Mouse (Mus musculus): Measurements from ENCODE around the gene Tbp. TPM values are rescaled to one million over a fixed set of nuclear protein-coding genes. Genes with fewer than 3 reads are reported as not detected.
A peak's percentile ranks its signal among the peaks of the same experiment; 100 is the strongest.

Gene Tbp
- polyA plus RNA-seq, 1 experiment from 2014 or later: 42.2 TPM

- ATAC-seq: no peak
- Histone ChIP-seq H3K36me3 (no peaks in the 10 kb centered on the region), H3K4me2 (replicated peaks) (no peak overlapping the region), H3K4me1 (replicated peaks) (no peaks in the 10 kb centered on the region), H3K4me3 (replicated peaks) (no peak overlapping the region), H3K27ac (no peak overlapping the region), H3K9ac (no peak overlapping the region), H3K27me3 (replicated peaks) (no peaks in the 10 kb centered on the region), H3K9me3 (no peaks in the 10 kb centered on the region)
- 67% methylated on average over 4 of the region's 4 CpGs for WGBS
Measured at GRCm38 (mm10) chr17:15546440-15546839, 46.8 kb downstream of the Tbp start.

GRCm38 (mm10) chr17:15549713-15550112 lies 50.0 kb downstream of the Tbp start:
- Histone ChIP-seq H3K4me3 (replicated peaks) (no peak overlapping the region), H3K4me2 (replicated peaks) (no peak overlapping the region), H3K27me3 (replicated peaks) (no peaks in the 10 kb centered on the region), H3K36me3 (no peaks in the 10 kb centered on the region), H3K27ac (no peak overlapping the region), H3K9ac (no peak overlapping the region), H3K9me3 (no peaks in the 10 kb centered on the region), H3K4me1 (replicated peaks) (no peaks in the 10 kb centered on the region)
- ATAC-seq: no peak
- WGBS: 45% methylated on average over 1 of the region's 1 CpGs

GRCm38 (mm10) chr17:15559946-15560345 lies 60.3 kb downstream of the Tbp start:
- Histone ChIP-seq H3K9ac (no peak overlapping the region), H3K36me3 (no peaks in the 10 kb centered on the region), H3K4me2 (replicated peaks) (no peak overlapping the region), H3K4me3 (replicated peaks) (no peak overlapping the region), H3K9me3 (no peaks in the 10 kb centered on the region), H3K27me3 (replicated peaks) (0 out of 2 replicates have a peak, but pooled peaks cover 2% of the 10 kb centered on the region), H3K27ac (no peak overlapping the region), H3K4me1 (replicated peaks) (no peaks in the 10 kb centered on the region)
- no peak for ATAC-seq
- 92% methylated on average over 2 of the region's 2 CpGs for WGBS

GRCm38 (mm10) chr17:15564014-15564927 lies 64.6 kb downstream of the Tbp start, which contains the start of gene Prdm9:
Gene Prdm9, minus strand, starts transcription at chr17:15564354.
- Histone ChIP-seq H3K27me3 (replicated peaks) (0 out of 2 replicates have a peak, but pooled peaks cover 2% of the 10 kb centered on the region), H3K4me1 (replicated peaks) (no peaks in the 10 kb centered on the region), H3K27ac (peak within 1 kb of the TSS; percentile 92), H3K36me3 (no peaks in the 10 kb centered on the region), H3K9me3 (no peaks in the 10 kb centered on the region), H3K4me2 (replicated peaks) (peak within 1 kb of the TSS; percentile 90), H3K4me3 (replicated peaks) (peak within 1 kb of the TSS; percentile 69), H3K9ac (peak within 1 kb of the TSS; percentile 71)
- peak; percentile 100 for ATAC-seq
- WGBS: under 1% methylated on average over 43 of the region's 43 CpGs

GRCm38 (mm10) chr17:15564928-15565300 lies 65.2 kb downstream of the Tbp start:
- Histone ChIP-seq H3K4me2 (replicated peaks) (peak overlapping the region; percentile 67), H3K36me3 (no peaks in the 10 kb centered on the region), H3K4me1 (replicated peaks) (no peaks in the 10 kb centered on the region), H3K27ac (no peak overlapping the region), H3K27me3 (replicated peaks) (0 out of 2 replicates have a peak, but pooled peaks cover 2% of the 10 kb centered on the region), H3K9ac (no peak overlapping the region), H3K9me3 (no peaks in the 10 kb centered on the region), H3K4me3 (replicated peaks) (peak overlapping the region; percentile 69)
- 43% methylated on average over 12 of the region's 12 CpGs for WGBS
- ATAC-seq: no peak

GRCm38 (mm10) chr17:15566908-15567307 lies 67.2 kb downstream of the Tbp start:
- Histone ChIP-seq H3K4me2 (replicated peaks) (no peak overlapping the region), H3K9ac (no peak overlapping the region), H3K4me1 (replicated peaks) (no peaks in the 10 kb centered on the region), H3K9me3 (no peaks in the 10 kb centered on the region), H3K27me3 (replicated peaks) (0 out of 2 replicates have a peak, but pooled peaks cover 2% of the 10 kb centered on the region), H3K27ac (no peak overlapping the region), H3K36me3 (no peaks in the 10 kb centered on the region), H3K4me3 (replicated peaks) (no peak overlapping the region)
- WGBS: 69% methylated on average over 5 of the region's 5 CpGs
- no peak for ATAC-seq

GRCm38 (mm10) chr17:15575056-15575455 lies 75.4 kb downstream of the Tbp start:
- ATAC-seq: no peak
- 77% methylated on average over 1 of the region's 1 CpGs for WGBS
- Histone ChIP-seq H3K9me3 (no peaks in the 10 kb centered on the region), H3K27ac (no peak overlapping the region), H3K9ac (no peak overlapping the region), H3K4me3 (replicated peaks) (no peak overlapping the region), H3K36me3 (no peaks in the 10 kb centered on the region), H3K4me1 (replicated peaks) (no peaks in the 10 kb centered on the region), H3K4me2 (replicated peaks) (no peak overlapping the region), H3K27me3 (replicated peaks) (0 out of 2 replicates have a peak, but pooled peaks cover 10% of the 10 kb centered on the region)

GRCm38 (mm10) chr17:15577291-15577694 lies 77.6 kb downstream of the Tbp start:
- peak overlapping the region; percentile 20 for H3K4me3 ChIP-seq (replicated peaks)
- 1% methylated on average over 32 of the region's 32 CpGs for WGBS

More at GRCm38 (mm10) chr17:15577291-15577694, 77.6 kb downstream of the Tbp start:
- Histone ChIP-seq H3K27me3 (replicated peaks) (0 out of 2 replicates have a peak, but pooled peaks cover 10% of the 10 kb centered on the region), H3K9ac (no peak overlapping the region), H3K4me1 (replicated peaks) (no peaks in the 10 kb centered on the region), H3K36me3 (no peaks in the 10 kb centered on the region), H3K4me2 (replicated peaks) (peak overlapping the region; percentile 54), H3K27ac (no peak overlapping the region), H3K9me3 (no peaks in the 10 kb centered on the region)
- peak; percentile 73 for ATAC-seq

Other genes starting within 250 kb of the Tbp start
- 20.7 and 23.3 TPM in 2 replicates for gene Dll1, start 123.0 kb upstream of the Tbp start, polyA plus RNA-seq (2015; fragmentation: Nextera tagmentation; extraction: Ambion mirVana)
- 26.9 and 27.7 TPM in 2 replicates for gene Fam120b, start 103.7 kb upstream of the Tbp start, polyA plus RNA-seq (2015; fragmentation: Nextera tagmentation; extraction: Ambion mirVana)
- gene Psmb1, start 137 bp upstream of the Tbp start, polyA plus RNA-seq (2015; fragmentation: Nextera tagmentation; extraction: Ambion mirVana): 258 and 264 TPM in 2 replicates
- gene Pdcd2, start 27.4 kb downstream of the Tbp start, polyA plus RNA-seq (2015; fragmentation: Nextera tagmentation; extraction: Ambion mirVana): 49.9 and 57.0 TPM in 2 replicates
- gene Prdm9, start 64.5 kb downstream of the Tbp start, polyA plus RNA-seq (2015; fragmentation: Nextera tagmentation; extraction: Ambion mirVana): 1.2 and 2.2 TPM in 2 replicates
- gene Chd1, start 205.1 kb downstream of the Tbp start, polyA plus RNA-seq (2015; fragmentation: Nextera tagmentation; extraction: Ambion mirVana): 24.2 and 28.7 TPM in 2 replicates